Mouse (Mus musculus): ENCODE measurements around the gene Exog.

DNA sequence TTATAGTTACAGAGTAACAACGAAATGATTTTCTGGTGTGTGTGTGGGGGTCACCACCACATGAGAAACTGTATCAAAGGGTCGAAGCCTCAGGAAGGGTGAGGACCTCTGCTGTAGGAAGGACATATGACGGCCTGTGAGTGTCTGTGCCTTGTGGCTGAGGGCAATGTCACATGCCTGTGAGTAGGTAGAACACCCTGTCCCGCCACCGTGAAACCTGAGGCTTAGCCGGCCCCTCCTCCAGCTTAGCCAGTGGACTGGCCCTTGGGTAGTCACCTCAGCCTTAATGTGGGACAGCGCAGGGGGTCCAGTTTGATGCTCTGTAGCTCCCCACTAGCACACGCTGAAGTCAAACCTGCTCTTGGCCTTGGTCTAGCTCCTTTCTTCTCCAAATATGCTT lies 69.1 kb downstream of the Exog start:
- TF ChIP-seq CTCF (IDR thresholded peaks at IDR 0.05; ENCODE audit: low read depth, low read length) (no peak), GATA1 (IDR thresholded peaks at IDR 0.05; ENCODE audit: borderline replicate concordance, low read length) (no peak)

Data from G1E (cell line).